Mouse (Mus musculus): Measurements from ENCODE around the gene Yars. TPM values are rescaled to one million over a fixed set of nuclear protein-coding genes. Genes with fewer than 3 reads are reported as not detected.
A peak's percentile ranks its signal among the peaks of the same experiment; 100 is the strongest.

Yars gene
- polyA plus RNA-seq, 1 experiment from 2014 or later: 102 TPM

DNA sequence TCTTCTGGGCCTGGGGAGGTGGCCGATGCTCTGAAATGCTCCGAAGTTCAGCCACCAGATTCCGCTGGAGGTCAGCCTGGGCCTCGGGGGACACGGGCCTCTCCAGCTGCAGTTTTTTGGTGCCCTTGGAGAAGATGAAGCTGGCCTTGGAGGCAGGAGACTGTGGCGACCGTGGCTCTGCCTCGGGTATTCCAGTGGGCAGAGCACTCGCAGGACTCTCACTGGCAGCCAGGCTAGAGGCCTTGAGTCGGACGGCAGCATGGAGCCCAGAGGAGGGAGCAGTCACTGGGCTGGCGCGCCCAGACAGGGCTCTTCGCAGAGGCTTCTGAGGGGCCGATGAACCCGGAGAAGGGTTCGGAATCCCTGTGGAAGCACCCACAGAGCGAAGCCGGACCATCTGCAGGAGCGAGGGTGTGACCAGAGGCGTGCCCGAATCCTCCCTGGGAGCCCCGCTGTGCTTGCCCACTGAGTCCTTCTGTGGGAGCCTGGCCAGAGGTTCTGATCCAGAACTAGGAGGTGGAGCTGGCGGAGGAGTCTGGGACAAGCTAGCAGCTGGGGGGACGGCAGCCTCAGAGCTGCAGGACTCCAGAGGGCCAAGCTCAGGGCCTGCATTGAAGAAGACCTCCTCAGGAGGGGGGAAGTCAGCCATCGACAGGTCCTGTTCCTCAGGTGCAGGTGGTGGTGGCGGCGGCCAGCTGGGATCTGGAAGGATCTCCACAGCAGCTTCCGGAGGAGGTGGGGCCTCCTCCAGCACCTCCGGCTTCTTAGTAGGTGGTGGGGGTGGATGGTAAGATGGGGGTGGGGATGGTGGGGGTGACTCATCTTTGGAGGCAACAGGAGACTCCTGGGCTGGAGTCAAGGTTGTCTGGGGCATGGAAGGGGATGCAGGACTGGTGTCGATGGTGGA, 32.7 kb downstream of the Yars start:
- Histone ChIP-seq H3K27ac (no peak overlapping the region), H3K4me1 (replicated peaks) (peaks cover 45% of the 10 kb centered on the region), H3K9me3 (no peaks in the 10 kb centered on the region), H3K4me3 (replicated peaks) (no peak overlapping the region), H3K36me3 (peaks cover 76% of the 10 kb centered on the region), H3K4me2 (replicated peaks) (no peak overlapping the region), H3K9ac (replicated peaks) (no peak overlapping the region), H3K27me3 (peaks cover 15% of the 10 kb centered on the region)
- 75% methylated on average over 31 of the region's 31 CpGs for WGBS
- ATAC-seq: no peak

DNA sequence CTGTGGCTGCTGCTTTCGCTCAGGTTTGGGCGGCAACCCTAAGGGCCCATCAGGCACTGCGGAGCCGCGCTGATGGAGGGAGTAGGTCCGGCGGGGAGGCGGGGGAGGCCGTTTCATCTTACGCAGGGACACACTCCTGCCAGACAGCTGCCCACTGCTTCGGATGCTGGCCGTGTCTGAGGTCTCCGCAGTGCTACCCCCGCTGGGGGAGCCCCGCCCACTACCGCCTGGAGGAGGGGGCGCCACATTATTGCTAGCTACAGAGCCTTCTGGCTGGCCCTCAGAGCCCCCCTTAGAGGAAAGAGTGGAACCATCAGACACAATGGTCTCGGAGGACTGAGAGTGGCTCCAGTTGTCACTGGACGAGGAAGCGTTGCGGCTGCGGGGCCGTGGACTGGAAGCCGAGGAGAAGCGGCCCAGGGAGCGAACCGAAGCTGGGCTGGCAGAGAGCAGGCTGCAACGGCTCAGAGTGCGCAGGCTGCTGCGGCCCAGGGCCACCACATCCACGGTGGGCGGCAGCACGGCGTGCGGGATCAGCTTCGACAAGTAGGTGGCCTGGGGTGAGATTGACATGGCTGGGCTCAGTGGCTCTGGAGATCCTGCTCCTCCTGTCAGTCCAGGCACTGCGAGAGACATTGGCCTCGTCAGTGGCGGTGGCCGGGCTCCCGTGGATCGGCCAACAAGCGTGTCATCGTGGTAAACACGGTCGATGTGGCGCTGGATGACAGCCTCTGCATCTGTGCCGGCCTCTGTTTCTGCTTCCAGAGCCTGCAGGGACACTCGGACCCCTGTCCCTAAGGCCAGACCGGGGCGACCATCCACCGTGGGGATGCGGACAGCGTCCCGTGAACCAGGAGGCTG, 34.1 kb downstream of the Yars start:
- Histone ChIP-seq H3K4me3 (replicated peaks) (peak overlapping the region; percentile 21), H3K36me3 (peaks cover 62% of the 10 kb centered on the region), H3K9me3 (no peaks in the 10 kb centered on the region), H3K4me2 (replicated peaks) (peak overlapping the region; percentile 57), H3K4me1 (replicated peaks) (peaks cover 57% of the 10 kb centered on the region), H3K9ac (replicated peaks) (peak overlapping the region; percentile 59), H3K27me3 (peaks cover 15% of the 10 kb centered on the region), H3K27ac (peak overlapping the region; percentile 27; the same call in 1 of the 2 replicates)
- 20% methylated on average over 55 of the region's 55 CpGs for WGBS
- ATAC-seq: peak; percentile 51

DNA sequence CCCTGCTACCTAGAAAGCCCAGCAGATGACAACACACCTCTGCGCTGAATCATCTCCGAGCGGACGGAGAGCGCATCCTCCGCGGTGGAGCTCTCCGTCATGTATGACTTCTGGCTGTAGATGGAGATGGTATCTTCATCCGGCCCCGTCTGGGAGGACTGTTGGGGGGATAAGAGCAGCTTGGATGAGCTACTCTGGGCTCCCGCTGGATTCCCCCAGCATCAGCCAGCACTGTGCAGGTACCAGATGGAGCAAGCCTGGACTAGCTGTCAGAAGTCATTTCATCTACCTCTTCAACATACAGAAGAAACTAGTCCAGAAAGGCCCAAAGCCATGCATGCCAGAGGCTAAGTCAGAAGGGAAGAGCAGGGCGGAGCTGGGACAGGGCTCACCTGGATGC, 35.8 kb downstream of the Yars start:
- Histone ChIP-seq H3K9ac (replicated peaks) (no peak overlapping the region), H3K27ac (no peak overlapping the region), H3K4me1 (replicated peaks) (peaks cover 57% of the 10 kb centered on the region), H3K27me3 (peaks cover 15% of the 10 kb centered on the region), H3K9me3 (no peaks in the 10 kb centered on the region), H3K36me3 (peaks cover 45% of the 10 kb centered on the region), H3K4me3 (replicated peaks) (no peak overlapping the region), H3K4me2 (replicated peaks) (peak overlapping the region; percentile 67; the same call in 1 of the 2 replicates)
- no peak for ATAC-seq
- WGBS: 97% methylated on average over 12 of the region's 12 CpGs

DNA sequence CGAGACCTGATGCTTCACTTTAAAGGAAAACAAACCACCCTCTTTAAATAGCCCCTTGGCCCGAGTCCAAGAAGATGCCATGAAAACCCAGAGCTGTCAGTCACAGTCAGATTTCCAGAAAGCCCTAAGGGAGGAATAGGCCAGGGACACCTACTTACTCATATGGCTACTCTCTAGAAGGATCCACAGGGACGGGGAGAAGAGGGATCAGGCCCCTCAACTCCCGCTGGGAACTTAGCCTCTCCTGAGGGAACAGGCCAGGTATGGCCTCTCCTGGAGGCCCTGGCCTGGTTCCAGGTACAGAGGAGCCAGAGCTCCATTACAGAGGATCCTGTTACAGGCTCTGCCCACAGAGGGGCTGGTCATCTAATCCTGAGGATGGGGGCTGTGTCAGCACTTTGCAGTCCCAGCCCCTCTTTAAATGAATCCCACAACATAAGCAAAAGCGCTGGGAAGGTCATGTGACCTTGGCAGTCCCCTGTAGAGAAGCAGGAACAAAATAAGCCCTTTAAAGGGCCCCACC, 36.9 kb downstream of the Yars start:
- H3K36me3 ChIP-seq: peaks cover 36% of the 10 kb centered on the region
- peak overlapping the region; percentile 67 for H3K4me2 ChIP-seq (replicated peaks)
- no peaks in the 10 kb centered on the region for H3K9me3 ChIP-seq
- peak overlapping the region; percentile 55 for H3K4me3 ChIP-seq (replicated peaks)
- no peak for ATAC-seq
- peak overlapping the region; percentile 76; the same call in 1 of the 2 replicates for H3K27ac ChIP-seq
- WGBS: 20% methylated on average over 5 of the region's 5 CpGs
- peaks cover 55% of the 10 kb centered on the region for H3K4me1 ChIP-seq (replicated peaks)
- H3K9ac ChIP-seq (replicated peaks): peak overlapping the region; percentile 80
- H3K27me3 ChIP-seq: peaks cover 15% of the 10 kb centered on the region

DNA sequence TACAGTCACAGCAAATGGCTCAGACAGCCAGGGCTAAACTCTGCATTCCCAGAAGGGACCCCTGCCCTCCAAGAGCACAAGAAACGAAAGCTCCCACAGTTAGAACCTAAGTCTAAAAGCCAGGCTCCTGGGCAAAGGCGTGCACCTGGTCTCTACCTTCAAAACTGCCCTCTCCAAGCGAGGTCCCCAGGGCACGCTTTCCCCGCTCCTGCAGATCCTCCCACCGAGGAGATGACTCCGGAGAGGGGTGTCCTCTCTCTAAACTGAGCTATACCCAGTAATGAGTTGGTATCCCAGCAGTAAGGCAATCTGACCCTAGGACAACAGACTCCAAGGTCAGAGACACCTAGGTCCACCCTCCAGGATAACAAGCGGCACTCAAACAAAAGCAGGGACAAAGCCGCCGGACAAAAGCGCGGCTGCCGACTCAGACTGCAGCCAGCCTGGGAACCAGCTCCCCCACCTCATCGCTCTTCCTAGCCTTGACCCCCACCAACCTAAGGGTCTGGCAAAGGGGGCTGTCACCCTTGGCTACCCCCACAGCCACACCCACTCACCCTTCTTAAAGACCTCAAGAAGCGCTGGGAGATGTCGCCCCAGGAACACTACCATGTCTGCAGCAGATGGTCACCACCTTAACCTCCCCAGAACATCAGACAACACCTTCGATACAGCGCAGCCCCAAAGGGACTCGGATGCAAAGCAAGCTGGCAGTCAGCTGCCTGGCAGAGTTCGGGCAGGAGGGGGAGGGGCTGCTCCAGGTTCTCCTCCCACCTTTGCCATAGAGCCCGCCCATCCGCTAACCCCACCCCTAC, 37.8 kb downstream of the Yars start:
- 5% methylated on average over 22 of the region's 22 CpGs for WGBS
- H3K4me2 ChIP-seq (replicated peaks): peak overlapping the region; percentile 67
- peak overlapping the region; percentile 80 for H3K9ac ChIP-seq (replicated peaks)
- H3K4me1 ChIP-seq (replicated peaks): peaks cover 58% of the 10 kb centered on the region
- peak overlapping the region; percentile 55 for H3K4me3 ChIP-seq (replicated peaks)
- H3K27ac ChIP-seq: peak overlapping the region; percentile 76
- peak; percentile 31 for ATAC-seq
- peaks cover 15% of the 10 kb centered on the region for H3K27me3 ChIP-seq
- H3K36me3 ChIP-seq: peaks cover 29% of the 10 kb centered on the region
- H3K9me3 ChIP-seq: no peaks in the 10 kb centered on the region

DNA sequence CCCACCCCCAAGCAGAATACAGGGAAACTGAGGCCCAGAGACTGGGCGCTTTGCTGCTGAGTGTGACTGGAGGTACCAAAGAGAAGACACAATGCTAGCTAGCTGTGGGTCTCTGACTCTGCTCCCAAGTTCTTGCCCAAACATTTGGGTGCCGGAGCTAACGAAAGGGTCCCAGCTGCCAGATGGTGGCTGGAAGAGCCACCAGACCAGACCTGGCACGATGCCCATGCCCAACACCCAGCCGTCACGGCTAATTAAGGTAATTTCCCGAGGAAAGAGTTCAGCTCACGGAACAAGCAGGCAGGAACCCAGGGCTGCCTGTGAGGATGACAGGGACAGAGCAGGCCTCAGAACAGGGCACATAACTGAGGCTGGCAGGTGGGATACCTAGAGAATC, 38.4 kb downstream of the Yars start:
- H3K27ac ChIP-seq: peak overlapping the region; percentile 76
- H3K4me3 ChIP-seq (replicated peaks): peak overlapping the region; percentile 55
- peaks cover 56% of the 10 kb centered on the region for H3K4me1 ChIP-seq (replicated peaks)
- ATAC-seq: peak; percentile 8; the same call in 1 of the 2 replicates
- H3K9me3 ChIP-seq: no peaks in the 10 kb centered on the region
- peak overlapping the region; percentile 67 for H3K4me2 ChIP-seq (replicated peaks)
- H3K36me3 ChIP-seq: peaks cover 22% of the 10 kb centered on the region
- peak overlapping the region; percentile 80 for H3K9ac ChIP-seq (replicated peaks)
- peaks cover 15% of the 10 kb centered on the region for H3K27me3 ChIP-seq
- 24% methylated on average over 8 of the region's 8 CpGs for WGBS

DNA sequence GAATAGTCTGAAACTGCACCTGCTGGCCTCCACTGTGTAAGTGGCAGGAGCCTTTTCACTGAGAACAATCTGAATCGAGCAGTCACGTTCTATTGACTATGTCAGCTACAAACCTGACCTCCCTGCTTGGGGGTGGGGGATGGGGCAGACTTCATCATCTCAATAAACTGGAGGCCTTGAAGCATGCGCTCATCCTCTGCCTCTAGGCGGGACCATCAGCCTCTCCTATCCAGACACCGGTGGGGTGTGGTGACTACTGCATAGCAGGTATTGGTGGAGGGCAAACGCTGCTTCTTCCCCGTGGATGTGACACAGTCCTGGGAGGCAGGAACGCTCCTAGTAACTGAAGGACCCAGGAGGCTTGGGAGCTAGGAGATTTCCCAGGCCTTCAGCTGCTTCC, 41.4 kb downstream of the Yars start:
- Histone ChIP-seq H3K27ac (no peak overlapping the region), H3K9me3 (no peaks in the 10 kb centered on the region), H3K4me2 (replicated peaks) (no peak overlapping the region), H3K36me3 (no peaks in the 10 kb centered on the region), H3K27me3 (no peaks in the 10 kb centered on the region), H3K4me1 (replicated peaks) (peaks cover 34% of the 10 kb centered on the region), H3K9ac (replicated peaks) (no peak overlapping the region), H3K4me3 (replicated peaks) (no peak overlapping the region)
- 62% methylated on average over 8 of the region's 8 CpGs for WGBS
- ATAC-seq: no peak

DNA sequence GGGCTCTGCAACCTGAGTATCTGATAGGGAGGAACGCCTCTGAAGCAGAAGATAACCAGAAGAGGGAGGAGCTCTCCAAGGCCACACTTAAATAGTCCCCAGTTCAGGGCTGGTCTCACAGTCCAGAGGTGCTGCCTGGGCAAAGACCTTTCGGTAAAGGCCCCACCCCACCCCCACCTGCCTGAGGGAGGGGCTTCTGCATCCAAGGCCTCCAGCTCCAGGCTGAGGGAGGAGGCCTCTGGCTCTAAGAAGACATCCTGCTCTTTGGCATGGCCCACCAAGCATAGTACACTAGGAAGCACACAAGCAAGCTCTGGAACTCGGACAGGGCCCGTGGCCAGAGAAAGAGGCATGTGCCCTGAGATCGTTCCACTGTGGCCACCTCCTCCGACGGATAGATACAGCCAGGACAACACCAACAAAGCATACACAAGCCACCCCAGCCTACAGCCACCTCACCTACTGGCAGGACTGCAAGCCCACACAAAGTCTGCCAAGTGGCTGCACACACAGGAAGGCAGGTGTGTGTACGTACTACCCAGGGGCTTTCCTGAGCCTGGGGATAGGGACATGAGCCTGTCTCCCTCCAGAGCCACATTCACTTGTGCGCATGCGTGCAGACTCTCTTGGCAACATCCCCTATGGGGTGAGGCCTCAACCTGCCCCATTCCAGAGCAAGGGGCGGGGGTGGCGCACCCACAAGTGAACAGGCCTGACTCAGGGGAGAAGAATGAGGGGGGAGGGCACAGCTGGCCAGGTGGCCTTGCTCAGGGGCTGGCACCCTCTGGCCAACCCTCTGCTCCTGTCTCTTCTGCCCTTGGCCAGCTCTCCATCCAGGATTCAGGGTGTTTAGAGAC, 42.3 kb downstream of the Yars start:
- no peak for ATAC-seq
- H3K9ac ChIP-seq (replicated peaks): no peak overlapping the region

DNA sequence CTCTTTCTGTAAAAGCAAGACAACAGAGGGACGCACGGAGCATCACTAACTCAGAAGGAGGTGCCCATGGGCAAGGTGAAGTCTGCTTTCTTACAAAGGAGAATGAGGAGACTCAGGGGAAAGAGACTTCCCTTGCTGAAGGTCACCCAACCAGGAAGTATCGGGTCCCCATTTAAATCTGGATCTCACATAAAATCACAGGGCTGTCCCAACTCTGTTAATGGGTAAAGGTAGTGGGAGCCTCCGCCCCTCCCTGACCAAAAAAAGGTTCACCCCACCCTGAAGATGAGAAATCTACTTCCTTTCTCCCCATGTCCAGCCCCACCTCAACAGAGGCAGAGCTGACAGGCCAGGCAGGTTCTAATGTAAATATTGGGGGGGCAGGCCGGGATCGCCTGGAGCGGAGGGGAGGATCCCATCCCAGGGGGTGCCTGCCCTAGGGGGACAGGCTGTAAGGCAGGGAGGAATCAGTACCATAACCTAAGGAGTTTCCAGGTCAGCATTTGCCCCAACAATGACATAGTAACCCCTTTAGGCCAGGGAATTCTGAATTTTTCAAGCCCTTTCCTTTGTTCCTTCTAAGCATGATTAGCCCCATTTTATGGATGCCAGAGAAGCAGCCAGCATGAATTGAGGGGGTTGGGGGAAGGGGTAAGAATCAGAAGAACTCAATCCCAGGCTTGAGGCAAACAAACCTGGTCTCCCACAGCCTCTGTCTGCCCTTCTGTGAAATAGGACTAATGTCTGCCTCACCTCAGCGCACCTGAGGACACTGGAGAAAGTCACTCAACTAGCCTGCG, 43.2 kb downstream of the Yars start:
- no peak overlapping the region for H3K4me3 ChIP-seq (replicated peaks)
- no peak overlapping the region for H3K4me2 ChIP-seq (replicated peaks)
- H3K27me3 ChIP-seq: no peaks in the 10 kb centered on the region
- peaks cover 26% of the 10 kb centered on the region for H3K4me1 ChIP-seq (replicated peaks)
- no peak overlapping the region for H3K27ac ChIP-seq
- 72% methylated on average over 9 of the region's 9 CpGs for WGBS
- no peak overlapping the region for H3K9ac ChIP-seq (replicated peaks)
- no peak for ATAC-seq
- no peaks in the 10 kb centered on the region for H3K9me3 ChIP-seq
- no peaks in the 10 kb centered on the region for H3K36me3 ChIP-seq

More for the DNA sequence above, 42.3 kb downstream of the Yars start:
- H3K4me2 ChIP-seq (replicated peaks): no peak overlapping the region
- no peaks in the 10 kb centered on the region for H3K27me3 ChIP-seq
- peaks cover 27% of the 10 kb centered on the region for H3K4me1 ChIP-seq (replicated peaks)
- 66% methylated on average over 12 of the region's 12 CpGs for WGBS
- no peak overlapping the region for H3K4me3 ChIP-seq (replicated peaks)
- H3K36me3 ChIP-seq: no peaks in the 10 kb centered on the region
- no peak overlapping the region for H3K27ac ChIP-seq
- H3K9me3 ChIP-seq: no peaks in the 10 kb centered on the region

DNA sequence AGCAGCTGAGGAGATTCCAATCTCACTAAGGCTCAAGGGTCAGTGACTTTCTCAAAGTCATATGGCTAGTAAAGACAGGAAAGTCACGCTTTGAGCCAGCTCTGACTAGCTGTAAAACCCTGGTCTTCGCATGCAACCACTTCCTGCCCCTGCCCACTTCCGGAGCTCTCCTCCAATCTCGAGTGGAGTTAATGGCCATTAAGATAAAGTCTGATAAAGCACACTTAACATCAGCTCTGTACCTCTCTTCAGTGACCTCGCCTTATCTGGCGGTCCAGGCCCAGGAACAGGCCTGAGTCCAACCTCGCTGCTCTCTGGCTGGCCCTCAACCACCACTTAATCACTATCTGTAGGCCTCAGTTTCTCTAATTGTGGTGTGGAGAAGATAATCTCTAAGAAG, 44.9 kb downstream of the Yars start:
- Histone ChIP-seq H3K27ac (no peak overlapping the region), H3K9me3 (no peaks in the 10 kb centered on the region), H3K9ac (replicated peaks) (no peak overlapping the region), H3K4me3 (replicated peaks) (no peak overlapping the region), H3K27me3 (no peaks in the 10 kb centered on the region), H3K4me2 (replicated peaks) (no peak overlapping the region), H3K36me3 (no peaks in the 10 kb centered on the region), H3K4me1 (replicated peaks) (peaks cover 35% of the 10 kb centered on the region)
- no peak for ATAC-seq
- 82% methylated on average over 7 of the region's 7 CpGs for WGBS

All from midbrain, embryonic 13.5 days (tissue).